Mouse (Mus musculus): Measurements from ENCODE around the gene Cpne7.

GRCm38 (mm10) chr8:123145279-123145678 is 28.1 kb downstream of the Cpne7 start:
- TF ChIP-seq CTCF (IDR thresholded peaks at IDR 0.05; ENCODE audit: borderline replicate concordance, insufficient read depth, low read depth, low read length): no peak
- no peak for TF ChIP-seq POLR2A (IDR thresholded peaks at IDR 0.05; ENCODE audit: borderline replicate concordance, insufficient read depth, low read length)

All from cerebellum, adult 2 months (tissue).